Mouse (Mus musculus): ENCODE results near the gene Mr1. TPM values are rescaled to one million over a fixed set of nuclear protein-coding genes. Genes with fewer than 3 reads are reported as not detected.

Mr1 gene
- polyA plus RNA-seq, 1 experiment: 1.1 TPM

DNA sequence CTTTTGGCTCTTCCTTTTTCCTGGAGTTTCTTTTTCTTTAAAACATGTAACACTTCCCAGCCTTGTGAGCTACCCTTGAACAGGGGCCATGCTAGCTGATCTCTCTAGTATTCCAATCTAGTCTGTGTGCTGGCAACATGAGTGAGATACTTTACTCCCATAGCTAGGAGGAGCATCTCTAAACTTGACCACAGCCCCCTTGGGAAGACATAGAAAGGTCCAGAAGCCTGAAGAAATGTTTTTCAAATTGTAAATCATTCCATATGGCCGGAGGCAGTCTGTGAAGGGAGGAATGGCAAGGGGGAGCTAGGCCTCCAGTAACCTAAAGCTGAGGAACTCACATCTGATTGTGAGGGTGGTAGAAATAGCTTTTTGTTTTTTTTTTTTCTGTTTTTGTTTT is 55.9 kb downstream of the Mr1 start:
- Histone ChIP-seq H3K4me3 (replicated peaks) (no peak overlapping the region), H3K4me1 (peaks cover 85% of the 10 kb centered on the region), H3K9me3 (no peaks in the 10 kb centered on the region), H3K27me3 (replicated peaks) (no peaks in the 10 kb centered on the region), H3K36me3 (replicated peaks; ENCODE audit: low read length) (peaks cover 8% of the 10 kb centered on the region)
- no peak for TF ChIP-seq FLI1 (IDR thresholded peaks at IDR 0.05; ENCODE audit: low read length)
- no peak for TF ChIP-seq GATA1 (IDR thresholded peaks at IDR 0.05; ENCODE audit: borderline replicate concordance, low read length)

DNA sequence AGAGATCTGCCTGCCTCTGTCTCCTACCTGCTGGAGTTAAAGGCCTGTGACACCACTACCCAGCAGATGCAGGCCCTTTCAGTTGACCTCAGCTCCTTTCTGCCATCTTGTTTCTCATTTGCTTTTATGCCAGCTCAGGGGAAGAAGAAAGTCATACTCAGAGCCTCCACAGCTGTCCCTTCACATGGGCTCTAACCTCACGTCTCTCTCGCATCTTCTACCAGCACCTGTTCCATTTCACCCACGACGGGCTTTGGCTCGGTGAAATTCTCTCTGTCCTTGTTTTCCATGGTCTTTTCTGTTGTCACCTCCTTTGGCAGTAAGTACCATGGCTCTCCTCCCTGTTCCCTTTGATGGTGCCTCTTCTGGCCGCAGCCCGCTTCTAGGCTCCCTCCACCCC is 56.3 kb downstream of the Mr1 start:
- Histone ChIP-seq H3K9me3 (no peaks in the 10 kb centered on the region), H3K36me3 (replicated peaks; ENCODE audit: low read length) (peaks cover 5% of the 10 kb centered on the region), H3K4me1 (peaks cover 85% of the 10 kb centered on the region), H3K4me3 (replicated peaks) (no peak overlapping the region), H3K27me3 (replicated peaks) (no peaks in the 10 kb centered on the region)
- TF ChIP-seq GATA1 (IDR thresholded peaks at IDR 0.05; ENCODE audit: borderline replicate concordance, low read length): no peak
- TF ChIP-seq FLI1 (IDR thresholded peaks at IDR 0.05; ENCODE audit: low read length): no peak

DNA sequence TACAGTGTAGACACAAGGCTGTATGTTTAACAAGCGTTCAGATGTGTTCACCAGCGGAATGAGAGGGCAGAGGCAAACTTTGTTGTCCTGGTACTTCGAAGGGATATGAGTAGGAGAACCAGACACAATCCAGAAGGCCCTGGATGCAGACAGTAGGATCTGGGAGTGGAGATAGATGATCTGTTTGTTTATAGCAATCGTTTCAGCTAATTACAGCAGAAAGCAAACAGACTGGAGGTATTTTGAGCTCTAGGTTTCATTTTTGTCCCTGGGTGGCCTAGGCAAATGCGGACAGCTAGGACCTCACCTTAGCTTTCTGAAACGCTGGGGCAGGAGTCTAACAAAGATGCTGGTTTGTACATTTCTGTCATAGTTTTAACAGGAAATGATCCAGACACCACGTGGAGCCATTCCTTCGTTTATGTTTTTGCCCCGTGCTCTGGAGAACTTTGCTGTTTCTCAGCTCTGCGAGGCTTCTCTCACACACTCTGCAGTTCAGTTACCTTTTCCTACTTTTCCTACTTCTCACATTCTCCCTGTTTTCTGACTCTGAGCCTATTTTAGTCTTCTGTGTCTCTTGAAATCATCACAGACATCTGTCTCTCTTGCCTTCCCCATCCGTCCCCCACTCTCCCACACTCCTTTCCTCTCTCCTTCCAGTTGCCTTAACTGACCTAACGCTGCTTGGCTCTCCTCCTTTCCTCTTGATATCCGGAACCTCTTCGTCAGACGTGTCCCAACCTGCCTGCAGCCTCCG is 57.6 kb downstream of the Mr1 start:
- Histone ChIP-seq H3K27me3 (replicated peaks) (no peaks in the 10 kb centered on the region), H3K9me3 (no peaks in the 10 kb centered on the region), H3K4me1 (peaks cover 95% of the 10 kb centered on the region), H3K4me3 (replicated peaks) (no peak overlapping the region), H3K36me3 (replicated peaks; ENCODE audit: low read length) (no peaks in the 10 kb centered on the region)
- no peak for TF ChIP-seq FLI1 (IDR thresholded peaks at IDR 0.05; ENCODE audit: low read length)
- TF ChIP-seq GATA1 (IDR thresholded peaks at IDR 0.05; ENCODE audit: borderline replicate concordance, low read length): no peak

DNA sequence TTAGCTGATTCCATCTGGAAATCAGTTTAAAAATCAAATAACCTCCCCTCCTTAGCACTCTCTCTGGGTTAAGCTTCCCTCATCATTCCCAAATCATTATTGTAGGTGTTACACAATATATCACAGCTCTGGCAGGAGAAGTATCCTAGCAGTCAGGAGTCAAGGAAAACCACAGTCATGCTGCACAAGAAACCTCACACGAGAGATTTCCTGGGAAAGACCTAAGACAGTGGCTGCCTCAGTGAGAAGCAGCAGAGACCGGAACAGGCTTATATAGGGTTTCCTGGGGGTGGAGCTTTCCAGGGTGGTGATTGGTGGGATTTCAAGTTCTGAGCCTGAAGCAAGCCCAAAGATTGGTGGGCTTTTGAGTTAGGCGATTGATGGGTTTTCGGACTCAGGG is 58.6 kb downstream of the Mr1 start:
- H3K27me3 ChIP-seq (replicated peaks): no peaks in the 10 kb centered on the region
- H3K4me1 ChIP-seq: peaks cover 92% of the 10 kb centered on the region
- H3K4me3 ChIP-seq (replicated peaks): no peak overlapping the region
- no peaks in the 10 kb centered on the region for H3K36me3 ChIP-seq (replicated peaks; ENCODE audit: low read length)
- H3K9me3 ChIP-seq: no peaks in the 10 kb centered on the region
- TF ChIP-seq FLI1 (IDR thresholded peaks at IDR 0.05; ENCODE audit: low read length): no peak
- TF ChIP-seq GATA1 (IDR thresholded peaks at IDR 0.05; ENCODE audit: borderline replicate concordance, low read length): no peak

DNA sequence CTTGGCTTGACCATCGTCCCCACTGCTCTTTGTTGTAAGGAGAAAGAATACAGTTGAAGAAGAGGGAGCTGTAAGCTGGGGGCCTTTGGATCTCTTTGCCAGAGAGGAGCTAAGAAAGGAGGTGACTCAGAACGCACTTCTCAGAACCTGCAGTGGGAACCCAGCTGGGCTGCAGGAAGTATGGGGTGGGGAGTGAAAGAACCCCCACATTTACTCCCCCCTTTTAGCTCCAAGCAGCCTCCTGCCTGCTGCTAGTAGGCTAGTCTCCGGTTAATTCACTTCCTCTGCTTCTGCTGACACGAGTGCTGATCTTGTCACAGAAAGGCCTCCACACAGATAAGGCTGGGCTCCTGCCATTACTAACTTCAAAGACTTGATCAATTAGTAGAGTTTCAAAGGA is 59.7 kb downstream of the Mr1 start:
- TF ChIP-seq GATA1 (IDR thresholded peaks at IDR 0.05; ENCODE audit: borderline replicate concordance, low read length): no peak
- TF ChIP-seq FLI1 (IDR thresholded peaks at IDR 0.05; ENCODE audit: low read length): no peak
- Histone ChIP-seq H3K9me3 (no peaks in the 10 kb centered on the region), H3K4me1 (peaks cover 92% of the 10 kb centered on the region), H3K27me3 (replicated peaks) (no peaks in the 10 kb centered on the region), H3K4me3 (replicated peaks) (peak overlapping the region; percentile 26), H3K36me3 (replicated peaks; ENCODE audit: low read length) (no peaks in the 10 kb centered on the region)

DNA sequence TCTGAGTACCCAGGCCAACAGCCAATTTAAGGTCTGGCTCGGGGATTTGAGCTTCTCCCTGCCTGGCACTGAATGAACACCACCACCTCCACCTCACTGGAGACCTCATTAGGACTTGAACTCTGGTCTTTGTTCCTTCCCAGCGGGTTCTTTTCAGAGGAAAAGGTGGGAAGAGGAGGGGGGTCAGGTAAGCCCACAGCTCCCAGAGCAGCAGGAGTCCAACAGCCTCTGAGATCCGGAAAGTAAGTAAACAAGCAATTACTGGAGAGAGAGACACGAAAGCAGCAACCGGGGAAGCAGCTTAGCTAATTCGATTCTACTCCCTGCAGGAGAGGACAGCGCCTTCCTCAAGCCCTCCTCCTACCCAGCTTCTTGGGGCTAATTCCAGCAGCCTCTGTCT is 60.2 kb downstream of the Mr1 start:
- Histone ChIP-seq H3K4me3 (replicated peaks) (no peak overlapping the region), H3K9me3 (no peaks in the 10 kb centered on the region), H3K36me3 (replicated peaks; ENCODE audit: low read length) (no peaks in the 10 kb centered on the region), H3K4me1 (peaks cover 92% of the 10 kb centered on the region), H3K27me3 (replicated peaks) (no peaks in the 10 kb centered on the region)
- no peak for TF ChIP-seq GATA1 (IDR thresholded peaks at IDR 0.05; ENCODE audit: borderline replicate concordance, low read length)
- TF ChIP-seq FLI1 (IDR thresholded peaks at IDR 0.05; ENCODE audit: low read length): no peak

DNA sequence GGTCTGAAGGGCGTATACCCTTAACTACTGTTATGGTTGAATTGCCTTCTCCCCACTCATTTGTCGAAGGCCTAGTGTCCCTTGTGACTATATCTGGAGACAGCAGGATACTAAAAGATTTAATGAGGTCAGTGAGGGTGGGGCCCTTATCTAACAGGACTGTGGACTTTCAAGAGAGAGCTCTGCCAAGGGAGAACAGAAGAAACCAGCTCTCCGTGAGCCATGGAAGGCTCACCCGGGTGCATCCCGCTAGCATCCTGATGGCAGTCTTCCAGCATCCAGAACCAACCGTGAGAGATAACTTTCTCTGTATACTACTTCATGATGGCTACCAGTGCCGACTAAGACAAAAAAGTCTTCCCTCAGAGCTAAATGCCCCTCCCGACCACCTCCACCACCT is 61.8 kb downstream of the Mr1 start:
- H3K4me1 ChIP-seq: peaks cover 87% of the 10 kb centered on the region
- H3K4me3 ChIP-seq (replicated peaks): no peak overlapping the region
- H3K27me3 ChIP-seq (replicated peaks): peaks cover 2% of the 10 kb centered on the region
- H3K36me3 ChIP-seq (replicated peaks; ENCODE audit: low read length): no peaks in the 10 kb centered on the region
- TF ChIP-seq FLI1 (IDR thresholded peaks at IDR 0.05; ENCODE audit: low read length): no peak
- TF ChIP-seq GATA1 (IDR thresholded peaks at IDR 0.05; ENCODE audit: borderline replicate concordance, low read length): no peak
- no peaks in the 10 kb centered on the region for H3K9me3 ChIP-seq

DNA sequence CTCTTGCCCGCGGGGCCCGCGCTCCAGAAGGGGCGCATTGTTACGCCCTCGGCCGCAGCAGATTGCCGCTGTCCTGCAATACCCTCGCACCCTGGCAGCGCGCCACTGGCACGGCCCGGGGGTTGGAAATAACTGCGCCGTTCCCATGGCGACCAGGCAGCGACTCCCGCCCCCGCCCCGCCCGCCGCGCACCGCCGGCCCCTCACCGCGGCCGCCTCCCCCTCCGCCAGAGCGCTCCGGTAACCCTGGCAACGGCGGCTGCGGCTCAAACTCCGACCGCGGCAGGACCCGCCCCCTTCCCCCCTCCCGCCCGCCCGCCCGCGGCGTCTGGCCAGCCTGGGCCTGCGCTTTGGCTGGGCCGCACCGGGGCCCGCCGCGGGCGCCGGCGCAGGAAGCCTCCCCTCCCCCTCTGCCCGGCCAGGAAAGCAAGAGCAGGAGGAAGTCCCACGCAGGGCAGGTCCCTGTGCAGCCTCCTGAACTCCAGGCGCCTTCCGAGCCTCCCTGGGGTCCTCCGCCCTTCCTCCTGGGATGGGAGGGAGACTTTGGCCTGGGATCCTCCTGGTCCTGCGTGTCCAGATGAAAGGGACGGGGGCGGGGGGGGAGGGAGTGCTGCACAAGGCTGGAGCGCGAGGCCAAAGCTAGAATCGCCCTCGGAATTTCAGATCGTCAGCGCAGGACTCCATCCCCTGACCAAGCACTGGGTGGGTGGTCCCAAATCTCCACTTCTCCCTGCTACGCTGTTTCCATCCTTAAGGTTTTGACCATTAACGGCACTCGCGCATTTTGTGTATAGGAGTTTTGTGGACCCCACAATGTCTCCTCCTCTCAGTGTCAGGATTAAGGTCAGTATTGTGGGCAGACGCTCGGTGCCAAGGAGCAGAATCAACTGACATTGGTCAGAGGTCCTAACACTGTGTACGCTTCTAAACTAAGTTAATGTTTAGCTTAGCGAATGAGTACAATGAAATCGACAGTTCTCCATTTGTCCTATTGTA is 63.0 kb downstream of the Mr1 start:
- Histone ChIP-seq H3K27me3 (replicated peaks) (peaks cover 5% of the 10 kb centered on the region), H3K36me3 (replicated peaks; ENCODE audit: low read length) (no peaks in the 10 kb centered on the region), H3K4me1 (peaks cover 74% of the 10 kb centered on the region), H3K4me3 (replicated peaks) (peak overlapping the region; percentile 93), H3K9me3 (no peaks in the 10 kb centered on the region)
- TF ChIP-seq FLI1 (IDR thresholded peaks at IDR 0.05; ENCODE audit: low read length) (no peak), GATA1 (IDR thresholded peaks at IDR 0.05; ENCODE audit: borderline replicate concordance, low read length) (no peak)

DNA sequence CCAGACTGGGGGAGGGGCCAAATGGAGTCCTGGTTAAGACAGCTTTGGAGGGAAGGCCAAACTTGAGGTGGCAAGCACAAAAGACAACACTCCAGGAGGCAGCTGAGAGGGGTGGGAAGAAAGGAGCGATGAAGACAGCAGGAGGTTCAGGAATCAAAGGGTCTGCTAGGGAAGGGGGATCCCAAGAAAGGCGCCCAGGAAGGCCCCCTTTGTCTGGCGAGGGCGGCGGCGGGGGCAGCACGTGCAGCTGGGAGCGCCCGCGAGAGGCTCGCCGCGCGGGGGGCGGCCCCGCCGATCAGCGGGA is 63.7 kb downstream of the Mr1 start:
- H3K27me3 ChIP-seq (replicated peaks): peaks cover 5% of the 10 kb centered on the region

More for the DNA sequence above, 63.7 kb downstream of the Mr1 start:
- no peaks in the 10 kb centered on the region for H3K9me3 ChIP-seq
- H3K4me1 ChIP-seq: peaks cover 69% of the 10 kb centered on the region
- H3K36me3 ChIP-seq (replicated peaks; ENCODE audit: low read length): no peaks in the 10 kb centered on the region
- no peak for TF ChIP-seq FLI1 (IDR thresholded peaks at IDR 0.05; ENCODE audit: low read length)
- TF ChIP-seq GATA1 (IDR thresholded peaks at IDR 0.05; ENCODE audit: borderline replicate concordance, low read length): no peak
- peak overlapping the region; percentile 93 for H3K4me3 ChIP-seq (replicated peaks)
